Comparison of ENCODE assay signal across 7 mouse cellular contexts in genomic region chr17:32284262-32285137, GRCm38 (mm10). TPM values are rescaled to one million over a fixed set of nuclear protein-coding genes. Genes with fewer than 3 reads are reported as not detected.
A peak's percentile ranks its signal among the peaks of the same experiment; 100 is the strongest.
DNase-seq lines count a peak whose midpoint lies in the region; ATAC-seq and TF ChIP-seq lines count a peak whose summit lies in the region.

TSS of gene Brd4 (minus strand) at chr17:32284722.

- peak within 1 kb of the TSS; percentile 80 for H3K4me3 ChIP-seq in embryonic facial prominence, embryonic 12.5 days
- peak within 1 kb of the TSS; percentile 96 for H3K4me3 ChIP-seq in kidney, adult 2 months (ENCODE audit: insufficient read depth, low read depth, low read length)
- peak within 1 kb of the TSS; percentile 96 for H3K4me3 ChIP-seq in limb, embryonic 12.5 days (replicated peaks)
- peak within 1 kb of the TSS; percentile 94 for H3K4me3 ChIP-seq in midbrain, embryonic 15.5 days
- peak within 1 kb of the TSS; percentile 92 for H3K4me3 ChIP-seq in spleen, adult 2 months (ENCODE audit: extremely low read depth, insufficient read depth, insufficient read length)

- H3K4me2 ChIP-seq in embryonic facial prominence, embryonic 12.5 days (replicated peaks) = peak within 1 kb of the TSS; percentile 85
- peak within 1 kb of the TSS; percentile 84 for H3K4me2 ChIP-seq in limb, embryonic 12.5 days
- peak within 1 kb of the TSS; percentile 67 for H3K4me2 ChIP-seq in midbrain, embryonic 15.5 days

- peaks cover 26% of the 10 kb centered on the region for H3K4me1 ChIP-seq in embryonic facial prominence, embryonic 12.5 days
- peaks cover 8% of the 10 kb centered on the region for H3K4me1 ChIP-seq in kidney, adult 2 months (ENCODE audit: control insufficient read depth, insufficient read depth, low read length)
- H3K4me1 ChIP-seq in limb, embryonic 12.5 days (replicated peaks) = peaks cover 24% of the 10 kb centered on the region
- H3K4me1 ChIP-seq in midbrain, embryonic 15.5 days = peaks cover 32% of the 10 kb centered on the region
- H3K4me1 ChIP-seq in spleen, adult 2 months (ENCODE audit: control insufficient read depth, insufficient read depth, insufficient read length) = peaks cover 8% of the 10 kb centered on the region

- H3K36me3 ChIP-seq in embryonic facial prominence, embryonic 12.5 days = 0 out of 2 replicates have a peak, but pooled peaks cover 2% of the 10 kb centered on the region
- H3K36me3 ChIP-seq in kidney, adult 2 months (ENCODE audit: control insufficient read depth, insufficient read depth, low read length) = no peaks in the 10 kb centered on the region
- no peaks in the 10 kb centered on the region for H3K36me3 ChIP-seq in limb, embryonic 12.5 days
- H3K36me3 ChIP-seq in midbrain, embryonic 15.5 days (replicated peaks) = no peaks in the 10 kb centered on the region
- no peaks in the 10 kb centered on the region for H3K36me3 ChIP-seq in spleen, adult 2 months (ENCODE audit: control insufficient read depth, insufficient read depth, low read length)

- no peaks in the 10 kb centered on the region for H3K27me3 ChIP-seq in embryonic facial prominence, embryonic 12.5 days
- no peaks in the 10 kb centered on the region for H3K27me3 ChIP-seq in kidney, adult 2 months (replicated peaks; ENCODE audit: control insufficient read depth, insufficient read depth, low read length)
- no peaks in the 10 kb centered on the region for H3K27me3 ChIP-seq in limb, embryonic 12.5 days
- no peaks in the 10 kb centered on the region for H3K27me3 ChIP-seq in midbrain, embryonic 15.5 days (replicated peaks)
- no peaks in the 10 kb centered on the region for H3K27me3 ChIP-seq in spleen, adult 2 months (ENCODE audit: control insufficient read depth, insufficient read depth, low read length)

- peak; percentile 73 for ATAC-seq in embryonic facial prominence, embryonic 12.5 days (ENCODE audit: insufficient number of reproducible peaks, insufficient read depth, low FRiP score, low TSS enrichment)
- peak; percentile 86 for ATAC-seq in limb, embryonic 12.5 days (ENCODE audit: insufficient number of reproducible peaks, insufficient read depth, low FRiP score, low TSS enrichment, low read depth)
- peak; percentile 92 for ATAC-seq in midbrain, embryonic 15.5 days (replicated peaks)

- peak; percentile 90 for DNase-seq in adrenal gland, postnatal 25 days
- peak; percentile 92 to 94 for DNase-seq in heart, adult 18-20 months
- peak; percentile 94 for DNase-seq in kidney, adult 2 months
- DNase-seq in spleen, adult 2 months (ENCODE audit: low read depth in 1 of 2, low spot score in 2 of 2) = peak; percentile 67 to 86

- no peak for TF ChIP-seq CTCF in kidney, adult 2 months (conservative IDR thresholded peaks at IDR 0.05; ENCODE audit: insufficient read depth, insufficient read length, low read depth, low read length)
- no peak for TF ChIP-seq CTCF in spleen, adult 2 months (IDR thresholded peaks at IDR 0.05; ENCODE audit: extremely low read depth, insufficient read depth, insufficient read length, insufficient replicate concordance)

- WGBS in embryonic facial prominence, embryonic 12.5 days = under 1% methylated on average over 90 of the region's 100 CpGs
- 1% methylated on average over 93 of the region's 100 CpGs for WGBS in kidney, adult 2 months
- WGBS in limb, embryonic 12.5 days = under 1% methylated on average over 100 of the region's 100 CpGs
- WGBS in midbrain, embryonic 15.5 days = under 1% methylated on average over 93 of the region's 100 CpGs
- 2% methylated on average over 67 of the region's 100 CpGs for WGBS in spleen, adult 2 months

- H3K9ac ChIP-seq in embryonic facial prominence, embryonic 12.5 days = peak within 1 kb of the TSS; percentile 98
- peak within 1 kb of the TSS; percentile 99 for H3K9ac ChIP-seq in limb, embryonic 12.5 days (replicated peaks)
- H3K9ac ChIP-seq in midbrain, embryonic 15.5 days = peak within 1 kb of the TSS; percentile 99

- peak within 1 kb of the TSS; percentile 100 for H3K27ac ChIP-seq in embryonic facial prominence, embryonic 12.5 days
- H3K27ac ChIP-seq in kidney, adult 2 months (ENCODE audit: insufficient read depth, low read depth, low read length) = peak within 1 kb of the TSS; percentile 98
- peak within 1 kb of the TSS; percentile 99 for H3K27ac ChIP-seq in limb, embryonic 12.5 days
- H3K27ac ChIP-seq in midbrain, embryonic 15.5 days = peak within 1 kb of the TSS; percentile 100
- peak within 1 kb of the TSS; percentile 97 for H3K27ac ChIP-seq in spleen, adult 2 months (ENCODE audit: insufficient read depth, low read length)

- no peaks in the 10 kb centered on the region for H3K9me3 ChIP-seq in embryonic facial prominence, embryonic 12.5 days
- H3K9me3 ChIP-seq in limb, embryonic 12.5 days = no peaks in the 10 kb centered on the region
- H3K9me3 ChIP-seq in midbrain, embryonic 15.5 days = no peaks in the 10 kb centered on the region

- peak; percentile 15 for TF ChIP-seq POLR2A in kidney, adult 2 months (IDR thresholded peaks at IDR 0.05; ENCODE audit: low read depth, low read length)
- peak; percentile 27; the same call in 1 of the 2 replicates for TF ChIP-seq POLR2A in spleen, adult 2 months (IDR thresholded peaks at IDR 0.05; ENCODE audit: low read depth, low read length)

RNA-seq across cellular contexts. Expression of gene Brd4, which starts in this region (rescaled TPM):
- total RNA-seq in adrenal gland, postnatal 25 days (2021) = 122 and 143 TPM in 2 replicates
- polyA plus RNA-seq in embryonic facial prominence, embryonic 12.5 days (2016; fragmentation: Nextera tagmentation; extraction: Ambion mirVana) = 107 and 112 TPM in 2 replicates
- total RNA-seq in heart, adult 18-20 months (2021) = 10 to 100 TPM; 43.6 to 55.5 TPM
- 27.0 and 33.7 TPM in 2 replicates for polyA plus RNA-seq in kidney, adult 2 months (2012; rRNA removed)
- polyA plus RNA-seq in limb, embryonic 12.5 days (2016; fragmentation: Nextera tagmentation; extraction: Ambion mirVana) = 98.2 and 119 TPM in 2 replicates
- polyA plus RNA-seq in midbrain, embryonic 15.5 days (2015; fragmentation: Nextera tagmentation; extraction: Ambion mirVana) = 95.3 and 95.5 TPM in 2 replicates
- polyA plus RNA-seq in spleen, adult 2 months (2012; rRNA removed) = 63.3 and 63.8 TPM in 2 replicates

Comparison
In these comparisons a context has a peak if more than half of its experiments do, and no peak if none do; other contexts are left out.
1. Peak in every context shown above with its lines: DNase-seq, ATAC-seq, H3K4me3 ChIP-seq and H3K27ac ChIP-seq.